Mouse (Mus musculus) embryonic facial prominence, embryonic 11.5 days (tissue): ENCODE data around the gene Entpd7. TPM values are rescaled to one million over a fixed set of nuclear protein-coding genes. Genes with fewer than 3 reads are reported as not detected.

Experiments
- ATAC-seq: fragments of 200-750 bp; cut with Nextera tagmentation; replicated peaks from 2 replicates; pipeline ENCODE4 v1.8.0; 2017; ENCODE audit warnings: low read depth; ENCODE audit not compliant: insufficient number of reproducible peaks, low FRiP score, low TSS enrichment
- DNase-seq: peaks from one replicate; pipeline ENCODE4 v3.0.0-alpha.2; 2015; ENCODE audit warnings: low spot score
- H3K27ac ChIP-seq: fragments of 300-500 bp; sonication (generic); replicated peaks from 2 replicates; pipeline ENCODE4 v1.5.1; 2014; ENCODE audit warnings: mild to moderate bottlenecking, low read depth, low read length, control low read depth
- H3K27me3 ChIP-seq: fragments of 300-500 bp; sonication (generic); 2 replicates; pipeline ENCODE4 v1.6.1; 2014; ENCODE audit warnings: mild to moderate bottlenecking, low read length, moderate library complexity, mixed read lengths; ENCODE audit not compliant: control insufficient read depth, insufficient read depth
- H3K36me3 ChIP-seq: fragments of 300-500 bp; sonication (generic); replicated peaks from 2 replicates; pipeline ENCODE4 v1.6.1; 2014; ENCODE audit warnings: low read depth, mild to moderate bottlenecking, low read length, moderate library complexity, mixed read lengths; ENCODE audit not compliant: control insufficient read depth, insufficient read depth
- H3K4me1 ChIP-seq: fragments of 300-500 bp; sonication (generic); 2 replicates; pipeline ENCODE4 v1.6.1; 2014; ENCODE audit warnings: low read length, mixed read lengths; ENCODE audit not compliant: control insufficient read depth, insufficient read depth
- H3K4me2 ChIP-seq: fragments of 300-500 bp; sonication (generic); 2 replicates; pipeline ENCODE4 v1.6.1; 2014; ENCODE audit warnings: low read depth, mild to moderate bottlenecking, control low read depth, low read length, moderate library complexity
- H3K4me3 ChIP-seq: fragments of 300-500 bp; sonication (generic); 2 replicates; pipeline ENCODE4 v1.5.1; 2014; ENCODE audit warnings: low read depth, low read length, control low read depth
- H3K9ac ChIP-seq: fragments of 300-500 bp; sonication (generic); replicated peaks from 2 replicates; pipeline ENCODE4 v1.6.1; 2014; ENCODE audit warnings: mild to moderate bottlenecking, control low read depth, low read length
- H3K9me3 ChIP-seq: fragments of 300-500 bp; sonication (generic); replicated peaks from 2 replicates; pipeline ENCODE4 v1.6.1; 2016; ENCODE audit warnings: mild to moderate bottlenecking, low read length, inconsistent platforms, mixed read lengths; ENCODE audit not compliant: control insufficient read depth
- WGBS: fragments of 180-500 bp; shearing (Covaris S2); extraction: QIAGEN DNeasy Blood & Tissue Kit; methylation state at CpG from one replicate; pipeline ENCODE4 v1.1.7; 2014; 5-methylcytosine and 5-hydroxymethylcytosine counted together
- polyA plus RNA-seq: library from polyadenylated mRNA; unstranded; fragments of >200 nt; fragmentation: Nextera tagmentation; extraction: Ambion mirVana; gene quantifications from 2 replicates; pipeline ENCODE4 v1.2.1, GENCODE M21; 2014

Entpd7 gene
- polyA plus RNA-seq, 1 experiment from 2014 or later: 9.6 TPM

DNA sequence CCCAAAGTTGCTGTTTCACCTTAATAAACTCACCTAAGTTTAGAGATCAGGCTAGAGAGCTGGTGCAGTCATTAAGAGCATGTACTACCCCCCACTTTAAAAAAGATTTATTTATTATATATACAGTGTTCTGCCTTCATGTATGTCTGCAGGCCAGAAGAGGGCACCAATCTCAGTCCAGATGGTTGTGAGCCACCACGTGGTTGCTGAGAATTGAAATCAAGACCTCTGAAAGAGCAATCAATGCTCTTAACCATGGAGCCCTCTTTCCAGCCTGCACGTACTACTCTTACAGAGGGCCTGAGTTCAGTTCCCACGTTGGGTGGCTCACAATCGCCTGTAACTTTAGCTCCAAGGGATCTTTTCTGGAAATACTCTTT, 22.1 kb upstream of the Entpd7 start:
- Histone ChIP-seq H3K4me2 (no peak overlapping the region), H3K4me1 (no peaks in the 10 kb centered on the region), H3K27me3 (no peaks in the 10 kb centered on the region), H3K9ac (no peak overlapping the region), H3K36me3 (no peaks in the 10 kb centered on the region; the same call in none of the 2 replicates), H3K9me3 (no peaks in the 10 kb centered on the region), H3K27ac (no peak overlapping the region), H3K4me3 (no peak overlapping the region)
- ATAC-seq (no peak), DNase-seq (no peak)
- WGBS: 66% methylated on average over 4 of the region's 4 CpGs

- no peaks in the 10 kb centered on the region for H3K9me3 ChIP-seq
These were observed 20.2 kb upstream of the Entpd7 start for GRCm38 (mm10) chr19:43669136-43669759.

GRCm38 (mm10) chr19:43671054-43671453, 18.4 kb upstream of the Entpd7 start:
- Histone ChIP-seq H3K4me2 (no peak overlapping the region), H3K27ac (no peak overlapping the region), H3K4me3 (no peak overlapping the region), H3K9ac (no peak overlapping the region), H3K27me3 (no peaks in the 10 kb centered on the region), H3K36me3 (no peaks in the 10 kb centered on the region), H3K4me1 (no peaks in the 10 kb centered on the region; the same call in 1 of the 2 replicates), H3K9me3 (no peaks in the 10 kb centered on the region)
- ATAC-seq: no peak
- no peak for DNase-seq
- 78% methylated on average over 7 of the region's 7 CpGs for WGBS

More at GRCm38 (mm10) chr19:43669136-43669759, 20.2 kb upstream of the Entpd7 start:
- H3K9ac ChIP-seq: no peak overlapping the region
- H3K4me1 ChIP-seq: no peaks in the 10 kb centered on the region; the same call in 1 of the 2 replicates
- DNase-seq: no peak
- no peaks in the 10 kb centered on the region; the same call in 1 of the 2 replicates for H3K36me3 ChIP-seq
- no peaks in the 10 kb centered on the region for H3K27me3 ChIP-seq
- no peak overlapping the region for H3K27ac ChIP-seq
- H3K4me2 ChIP-seq: no peak overlapping the region
- WGBS: 78% methylated on average over 8 of the region's 8 CpGs
- H3K4me3 ChIP-seq: no peak overlapping the region
- ATAC-seq: no peak

GRCm38 (mm10) chr19:43673513-43674315, 15.8 kb upstream of the Entpd7 start:
- 11% methylated on average over 21 of the region's 21 CpGs for WGBS
- H3K4me2 ChIP-seq: peak overlapping the region; percentile 87
- ATAC-seq (no peak), DNase-seq (no peak)
- no peaks in the 10 kb centered on the region for H3K27me3 ChIP-seq
- peak overlapping the region; percentile 90 for H3K9ac ChIP-seq
- no peaks in the 10 kb centered on the region; the same call in 1 of the 2 replicates for H3K4me1 ChIP-seq
- no peaks in the 10 kb centered on the region for H3K9me3 ChIP-seq
- H3K27ac ChIP-seq: no peak overlapping the region
- H3K36me3 ChIP-seq: no peaks in the 10 kb centered on the region
- H3K4me3 ChIP-seq: peak overlapping the region; percentile 85

DNA sequence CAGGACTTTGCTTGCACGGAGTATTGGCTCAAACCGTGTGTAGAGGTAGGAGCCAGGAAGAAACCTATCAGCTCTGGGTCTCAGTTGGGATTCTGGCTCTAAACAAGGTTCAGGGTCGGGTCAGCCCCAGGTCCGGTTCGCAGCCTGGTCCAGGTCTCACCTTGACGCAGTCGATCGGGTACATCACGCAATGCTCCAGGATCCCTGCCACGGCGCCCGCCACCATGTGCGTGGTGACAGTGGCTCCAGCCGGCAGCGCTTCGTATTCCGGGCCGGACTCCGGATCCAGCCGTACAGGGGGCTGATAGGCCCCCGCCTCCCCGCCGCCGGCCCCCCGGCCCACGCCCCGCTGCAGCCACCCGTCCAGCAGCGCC, 15.2 kb upstream of the Entpd7 start:
- ATAC-seq: peak; percentile 4
- peak; percentile 32 for DNase-seq
- 0% methylated on average over 29 of the region's 29 CpGs for WGBS

GRCm38 (mm10) chr19:43674730-43675524, 14.5 kb upstream of the Entpd7 start, which contains the start of gene Slc25a28:
TSS of gene Slc25a28 (minus strand) at chr19:43674881.
- H3K36me3 ChIP-seq: no peaks in the 10 kb centered on the region
- peak within 1 kb of the TSS; percentile 78 for H3K27ac ChIP-seq
- peak within 1 kb of the TSS; percentile 90 for H3K9ac ChIP-seq
- H3K9me3 ChIP-seq: no peaks in the 10 kb centered on the region
- ATAC-seq: peak; percentile 97
- H3K27me3 ChIP-seq: no peaks in the 10 kb centered on the region
- under 1% methylated on average over 69 of the region's 79 CpGs for WGBS
- DNase-seq: peak; percentile 100
- H3K4me3 ChIP-seq: peak within 1 kb of the TSS; percentile 85
- H3K4me1 ChIP-seq: no peaks in the 10 kb centered on the region; the same call in 1 of the 2 replicates
- peak within 1 kb of the TSS; percentile 87 for H3K4me2 ChIP-seq

More for the DNA sequence above, 15.2 kb upstream of the Entpd7 start:
- Histone ChIP-seq H3K36me3 (no peaks in the 10 kb centered on the region), H3K4me2 (peak overlapping the region; percentile 87), H3K4me1 (no peaks in the 10 kb centered on the region; the same call in 1 of the 2 replicates), H3K4me3 (peak overlapping the region; percentile 85), H3K27ac (peak overlapping the region; percentile 31; the same call in 1 of the 2 replicates), H3K9ac (peak overlapping the region; percentile 90), H3K9me3 (no peaks in the 10 kb centered on the region), H3K27me3 (no peaks in the 10 kb centered on the region)

DNA sequence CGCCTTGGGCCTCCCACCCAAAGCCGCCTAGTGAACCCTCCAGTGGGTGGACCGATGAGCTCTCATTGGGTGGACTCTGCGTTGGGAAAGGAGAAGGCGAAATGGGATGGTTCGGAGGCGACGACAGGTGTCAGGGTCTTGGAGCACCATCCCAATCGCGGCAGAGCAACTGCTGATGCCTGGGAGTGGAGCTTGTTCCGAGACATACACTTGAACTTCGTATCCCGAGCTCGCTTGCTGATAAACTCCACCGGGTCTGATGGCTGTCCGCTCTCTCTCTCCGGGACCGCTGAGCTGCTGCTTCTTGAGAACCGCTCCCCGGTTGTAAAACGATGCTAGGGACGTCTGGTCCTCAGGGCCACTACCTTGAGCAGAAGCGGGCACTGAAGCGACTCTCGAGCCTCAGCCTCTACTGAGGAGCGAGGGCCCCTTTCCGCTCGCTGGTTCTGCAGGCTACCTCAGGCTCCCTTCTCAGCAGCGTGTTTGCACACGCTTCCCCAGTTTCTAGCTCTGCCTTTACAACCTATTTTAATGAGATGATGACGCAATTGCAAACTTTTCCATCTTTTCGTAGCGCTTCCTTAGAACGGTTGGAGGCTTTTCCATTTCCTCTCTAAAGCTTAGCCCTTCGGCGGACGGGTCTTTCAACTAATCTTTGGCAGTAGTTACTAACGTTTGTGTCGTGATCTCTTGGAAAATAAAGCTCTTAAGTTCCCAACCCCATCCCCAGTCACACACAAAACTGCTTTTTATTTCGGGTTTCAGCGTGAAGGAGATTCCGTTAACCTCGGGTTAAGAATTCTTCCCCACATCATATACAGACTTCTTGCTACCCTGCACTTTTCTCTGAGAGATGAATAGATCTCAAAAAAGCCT, 13.7 kb upstream of the Entpd7 start:
- DNase-seq (peak; percentile 54), ATAC-seq (peak; percentile 3)
- Histone ChIP-seq H3K27me3 (no peaks in the 10 kb centered on the region), H3K4me3 (peak overlapping the region; percentile 85), H3K4me2 (peak overlapping the region; percentile 87), H3K9ac (peak overlapping the region; percentile 62), H3K9me3 (no peaks in the 10 kb centered on the region), H3K36me3 (no peaks in the 10 kb centered on the region), H3K27ac (peak overlapping the region; percentile 78), H3K4me1 (no peaks in the 10 kb centered on the region; the same call in 1 of the 2 replicates)
- 3% methylated on average over 43 of the region's 43 CpGs for WGBS
